Mouse (Mus musculus) forebrain, embryonic 12.5 days (tissue): ENCODE measurements at regions not wholly inside any gene's neighbourhood (a gene's known extent, or its start where the extent isn't known, plus 50 kb on each side); places are given as distances from the start of the nearest gene placed in this dataset.
A peak's percentile ranks its signal among the peaks of the same experiment; 100 is the strongest.

ENCODE experiments used
- ATAC-seq: fragments of 200-750 bp; cut with Nextera tagmentation; 2 replicates; pipeline ENCODE4 v1.8.0; 2017; ENCODE audit warnings: moderate TSS enrichment; ENCODE audit not compliant: low FRiP score
- H3K27ac ChIP-seq: fragments of 300-500 bp; sonication (generic); 2 replicates; pipeline ENCODE4 v1.5.1; 2016; ENCODE audit warnings: mild to moderate bottlenecking
- H3K27me3 ChIP-seq: fragments of 300-500 bp; sonication (generic); 2 replicates; pipeline ENCODE4 v1.6.1; 2016; ENCODE audit warnings: mild to moderate bottlenecking
- H3K36me3 ChIP-seq: fragments of 300-500 bp; sonication (generic); replicated peaks from 2 replicates; pipeline ENCODE4 v1.6.1; 2016; ENCODE audit warnings: mild to moderate bottlenecking
- H3K4me1 ChIP-seq: fragments of 300-500 bp; sonication (generic); 2 replicates; pipeline ENCODE4 v1.6.1; 2016
- H3K4me2 ChIP-seq: fragments of 300-500 bp; sonication (generic); 2 replicates; pipeline ENCODE4 v1.6.1; 2016; ENCODE audit warnings: mild to moderate bottlenecking, moderate library complexity
- H3K4me3 ChIP-seq: fragments of 300-500 bp; sonication (generic); replicated peaks from 2 replicates; pipeline ENCODE4 v1.5.1; 2016; ENCODE audit warnings: mild to moderate bottlenecking
- H3K9ac ChIP-seq: fragments of 300-500 bp; sonication (generic); 2 replicates; pipeline ENCODE4 v1.6.1; 2016; ENCODE audit warnings: mild to moderate bottlenecking
- H3K9me3 ChIP-seq: fragments of 300-500 bp; sonication (generic); 2 replicates; pipeline ENCODE4 v1.6.1; 2016
- WGBS: fragments of 180-500 bp; shearing (Covaris S2); methylation state at CpG from one replicate; pipeline ENCODE4 v1.1.7; 2016; 5-methylcytosine and 5-hydroxymethylcytosine counted together

GRCm38 (mm10) chr1:114456406-114456805, 1228.2 kb upstream of the Cntnap5a start:
- Histone ChIP-seq H3K4me3 (no peak overlapping the region), H3K36me3 (no peaks in the 10 kb centered on the region), H3K4me1 (no peaks in the 10 kb centered on the region), H3K27me3 (no peaks in the 10 kb centered on the region), H3K27ac (no peak overlapping the region), H3K9ac (no peak overlapping the region), H3K4me2 (no peak overlapping the region), H3K9me3 (no peaks in the 10 kb centered on the region)
- no peak for ATAC-seq
- 93% methylated on average over 1 of the region's 1 CpGs for WGBS

DNA sequence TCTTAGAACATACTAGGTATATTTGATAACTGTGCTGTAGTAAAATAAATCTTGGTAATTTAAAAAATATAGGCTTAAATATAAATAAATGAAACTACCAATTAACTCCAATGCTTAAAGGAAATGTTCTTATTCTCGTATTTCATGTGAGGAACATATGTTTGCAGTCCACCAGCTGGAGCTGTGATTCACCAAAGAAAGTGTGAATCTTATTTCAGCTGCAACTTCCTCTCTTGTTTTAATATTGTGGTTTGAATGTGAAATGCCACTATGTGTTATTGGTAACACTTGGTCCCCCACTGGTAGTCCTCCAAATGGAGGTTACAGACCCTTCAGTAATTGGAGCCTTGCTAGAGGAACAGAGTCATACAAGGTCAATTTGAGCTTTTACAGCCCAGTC, 1188.1 kb upstream of the Cntnap5a start:
- 87% methylated on average over 1 of the region's 1 CpGs for WGBS
- no peaks in the 10 kb centered on the region for H3K27me3 ChIP-seq

GRCm38 (mm10) chr1:114515709-114516108, 1168.8 kb upstream of the Cntnap5a start:
- H3K27ac ChIP-seq: no peak overlapping the region
- no peak for ATAC-seq
- no peak overlapping the region for H3K4me2 ChIP-seq
- WGBS: 93% methylated on average over 1 of the region's 1 CpGs
- no peaks in the 10 kb centered on the region for H3K27me3 ChIP-seq
- no peak overlapping the region for H3K4me3 ChIP-seq
- H3K9ac ChIP-seq: no peak overlapping the region
- H3K36me3 ChIP-seq: no peaks in the 10 kb centered on the region
- no peaks in the 10 kb centered on the region for H3K9me3 ChIP-seq
- no peaks in the 10 kb centered on the region for H3K4me1 ChIP-seq

More for the DNA sequence above, 1188.1 kb upstream of the Cntnap5a start:
- no peak overlapping the region for H3K9ac ChIP-seq
- H3K4me3 ChIP-seq: no peak overlapping the region
- H3K4me1 ChIP-seq: no peaks in the 10 kb centered on the region
- H3K9me3 ChIP-seq: no peaks in the 10 kb centered on the region
- no peak overlapping the region for H3K4me2 ChIP-seq
- no peaks in the 10 kb centered on the region for H3K36me3 ChIP-seq
- H3K27ac ChIP-seq: no peak overlapping the region
- ATAC-seq: no peak

- no peaks in the 10 kb centered on the region for H3K4me1 ChIP-seq
- H3K27ac ChIP-seq: no peak overlapping the region
- H3K9me3 ChIP-seq: no peaks in the 10 kb centered on the region
- no peak overlapping the region for H3K4me3 ChIP-seq
- no peaks in the 10 kb centered on the region for H3K36me3 ChIP-seq
- H3K27me3 ChIP-seq: no peaks in the 10 kb centered on the region
- H3K4me2 ChIP-seq: no peak overlapping the region
- no peak overlapping the region for H3K9ac ChIP-seq
- no peak for ATAC-seq
These were observed 1164.7 kb upstream of the Cntnap5a start for GRCm38 (mm10) chr1:114519860-114520259.

GRCm38 (mm10) chr1:114528545-114528944, 1156.0 kb upstream of the Cntnap5a start:
- no peaks in the 10 kb centered on the region for H3K9me3 ChIP-seq
- no peaks in the 10 kb centered on the region for H3K27me3 ChIP-seq
- H3K4me1 ChIP-seq: peaks cover 8% of the 10 kb centered on the region; the same call in 1 of the 2 replicates
- H3K27ac ChIP-seq: no peak overlapping the region
- ATAC-seq: peak; percentile 92
- no peak overlapping the region for H3K9ac ChIP-seq
- no peaks in the 10 kb centered on the region for H3K36me3 ChIP-seq
- WGBS: 20% methylated on average over 1 of the region's 1 CpGs
- no peak overlapping the region for H3K4me3 ChIP-seq
- H3K4me2 ChIP-seq: no peak overlapping the region

GRCm38 (mm10) chr1:114533881-114534280, 1150.7 kb upstream of the Cntnap5a start:
- no peak overlapping the region for H3K4me3 ChIP-seq
- WGBS: 83% methylated on average over 1 of the region's 1 CpGs
- no peaks in the 10 kb centered on the region for H3K27me3 ChIP-seq
- no peak for ATAC-seq
- 0 out of 2 replicates have a peak, but pooled peaks cover 3% of the 10 kb centered on the region for H3K4me1 ChIP-seq
- H3K9ac ChIP-seq: no peak overlapping the region
- H3K36me3 ChIP-seq: no peaks in the 10 kb centered on the region
- H3K9me3 ChIP-seq: no peaks in the 10 kb centered on the region
- no peak overlapping the region for H3K4me2 ChIP-seq
- no peak overlapping the region for H3K27ac ChIP-seq

GRCm38 (mm10) chr1:114546997-114547396, 1137.6 kb upstream of the Cntnap5a start:
- 38% methylated on average over 1 of the region's 1 CpGs for WGBS
- Histone ChIP-seq H3K4me3 (no peak overlapping the region), H3K27ac (no peak overlapping the region), H3K9ac (no peak overlapping the region), H3K4me2 (no peak overlapping the region), H3K36me3 (no peaks in the 10 kb centered on the region), H3K9me3 (no peaks in the 10 kb centered on the region), H3K27me3 (no peaks in the 10 kb centered on the region), H3K4me1 (no peaks in the 10 kb centered on the region)
- ATAC-seq: no peak

DNA sequence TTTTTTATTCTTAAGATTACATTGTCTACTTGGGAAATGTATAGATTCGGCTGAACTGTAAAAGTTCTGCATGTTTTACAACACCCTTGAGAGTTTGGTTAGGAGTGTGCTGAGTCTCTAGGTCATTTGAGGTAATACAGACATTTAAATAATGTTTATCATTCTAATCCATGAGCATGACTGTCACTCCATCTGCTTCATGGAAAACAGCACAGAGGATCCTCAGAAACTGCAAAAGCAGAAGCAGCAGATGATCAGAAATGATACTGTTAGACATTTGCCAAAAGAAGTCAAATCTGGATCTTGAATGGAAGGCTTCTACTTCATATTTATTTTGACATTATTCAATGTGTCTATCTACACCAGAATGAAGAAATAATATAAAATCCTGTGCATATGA, 1131.8 kb upstream of the Cntnap5a start:
- no peaks in the 10 kb centered on the region for H3K36me3 ChIP-seq
- no peaks in the 10 kb centered on the region for H3K9me3 ChIP-seq
- ATAC-seq: no peak
- no peak overlapping the region for H3K4me2 ChIP-seq
- H3K4me1 ChIP-seq: no peaks in the 10 kb centered on the region
- H3K9ac ChIP-seq: no peak overlapping the region
- WGBS: 86% methylated on average over 1 of the region's 1 CpGs
- no peaks in the 10 kb centered on the region for H3K27me3 ChIP-seq
- no peak overlapping the region for H3K4me3 ChIP-seq
- H3K27ac ChIP-seq: no peak overlapping the region

DNA sequence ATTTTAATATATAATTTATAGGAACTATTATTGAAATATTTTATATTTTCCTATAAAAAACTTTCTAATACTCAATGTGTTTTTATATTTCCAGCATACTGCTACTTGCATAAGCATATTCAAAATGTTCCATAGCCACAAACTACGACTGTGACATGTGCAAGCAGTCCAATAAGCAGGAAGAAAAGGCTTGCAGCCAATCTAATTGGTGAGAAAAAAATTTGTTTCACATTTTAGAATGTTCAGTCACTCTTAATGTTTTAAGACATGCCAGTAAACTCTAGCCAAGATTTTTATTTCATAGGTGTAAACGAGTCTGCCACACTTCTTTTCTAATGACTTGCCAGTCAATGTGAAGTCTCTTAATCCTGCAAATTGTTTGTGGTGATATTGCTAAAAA, 1130.1 kb upstream of the Cntnap5a start:
- no peak overlapping the region for H3K4me2 ChIP-seq
- H3K4me1 ChIP-seq: no peaks in the 10 kb centered on the region
- H3K27ac ChIP-seq: no peak overlapping the region
- no peaks in the 10 kb centered on the region for H3K36me3 ChIP-seq
- 74% methylated on average over 2 of the region's 2 CpGs for WGBS
- H3K9ac ChIP-seq: no peak overlapping the region
- H3K9me3 ChIP-seq: no peaks in the 10 kb centered on the region
- H3K4me3 ChIP-seq: no peak overlapping the region
- no peak for ATAC-seq
- H3K27me3 ChIP-seq: no peaks in the 10 kb centered on the region
